Mouse (Mus musculus): Measurements from ENCODE around the gene Olfr70.

The Olfr70 gene

DNA sequence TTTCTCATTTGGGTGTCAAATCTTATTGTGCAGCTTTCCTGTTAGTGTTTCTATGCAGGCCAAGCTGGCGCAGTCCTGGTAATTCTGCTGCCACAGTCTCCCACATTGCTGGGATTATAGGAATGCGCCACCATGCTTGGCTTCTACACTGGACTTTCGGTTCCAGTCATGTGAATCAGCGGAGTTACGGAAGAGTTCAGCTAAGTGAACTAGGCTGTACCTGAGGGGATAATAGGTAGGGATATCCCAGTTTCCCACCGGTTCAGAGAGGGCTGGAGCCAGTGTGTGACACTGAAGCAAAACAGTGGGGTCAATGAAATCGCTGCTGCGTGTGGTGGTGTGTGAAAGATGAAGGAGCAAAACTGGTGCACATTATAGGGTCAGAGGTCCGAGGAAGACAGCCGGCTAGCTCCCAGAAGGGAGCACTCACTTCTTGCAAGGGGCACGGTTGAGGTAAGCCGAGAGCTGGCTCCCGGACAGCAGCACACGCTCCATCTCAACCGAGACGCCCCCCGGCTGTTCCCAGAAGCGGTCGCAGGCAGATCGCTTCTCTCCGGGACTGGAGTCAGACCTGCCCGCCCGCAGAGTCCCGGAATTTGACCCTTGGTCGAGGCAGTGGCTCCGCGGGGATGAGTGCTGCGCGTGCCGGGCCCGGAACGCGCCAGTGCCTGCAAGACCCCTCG is 44.8 kb downstream of the Olfr70 start:
- no peak for DNase-seq (ENCODE audit: low spot score)

DNA sequence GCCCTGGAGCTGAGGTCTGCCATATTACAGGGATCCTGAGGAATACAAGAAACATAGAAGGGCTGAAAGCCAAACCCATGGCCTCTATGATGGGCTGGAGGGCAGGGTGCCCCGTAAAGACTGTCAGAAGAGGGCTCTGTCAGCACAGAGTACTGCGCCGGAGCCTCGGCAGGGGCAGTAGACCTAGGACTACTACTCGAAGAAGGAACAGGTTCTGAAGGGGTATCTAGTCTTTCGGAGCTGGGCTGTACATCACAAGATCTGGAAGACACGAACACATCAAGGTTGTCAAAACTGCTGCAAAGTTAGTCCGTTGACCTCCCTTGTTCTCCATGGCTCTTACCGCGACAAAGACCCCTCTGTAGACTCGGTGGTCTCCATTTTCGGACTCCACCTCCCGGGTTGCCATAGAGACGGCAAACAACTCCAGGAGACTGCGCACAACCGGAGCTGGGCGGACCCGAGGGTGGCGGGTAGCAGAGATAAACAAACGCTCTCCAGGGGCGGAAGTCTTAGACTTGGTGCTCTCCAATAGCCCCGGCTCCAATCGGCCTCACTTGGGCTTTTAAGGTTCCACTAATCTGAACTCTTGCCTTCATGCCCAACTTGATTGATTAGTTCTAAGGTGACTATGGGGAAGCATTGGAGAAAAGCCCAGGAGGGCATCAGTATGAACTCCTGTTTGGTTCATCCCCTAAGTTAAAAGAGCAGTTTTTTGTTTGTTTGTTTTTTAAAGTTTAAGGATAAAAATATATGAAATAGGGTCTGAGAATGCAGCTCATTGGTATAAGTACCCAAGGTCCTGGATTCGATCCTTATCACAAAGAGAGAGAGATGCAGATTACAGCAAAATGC is 47.2 kb downstream of the Olfr70 start, which contains the start of gene Spag8:
Gene Spag8, minus strand, starts transcription at position 434 of the 855 bp plus-strand sequence.
- no peak for DNase-seq (ENCODE audit: low spot score)

DNA sequence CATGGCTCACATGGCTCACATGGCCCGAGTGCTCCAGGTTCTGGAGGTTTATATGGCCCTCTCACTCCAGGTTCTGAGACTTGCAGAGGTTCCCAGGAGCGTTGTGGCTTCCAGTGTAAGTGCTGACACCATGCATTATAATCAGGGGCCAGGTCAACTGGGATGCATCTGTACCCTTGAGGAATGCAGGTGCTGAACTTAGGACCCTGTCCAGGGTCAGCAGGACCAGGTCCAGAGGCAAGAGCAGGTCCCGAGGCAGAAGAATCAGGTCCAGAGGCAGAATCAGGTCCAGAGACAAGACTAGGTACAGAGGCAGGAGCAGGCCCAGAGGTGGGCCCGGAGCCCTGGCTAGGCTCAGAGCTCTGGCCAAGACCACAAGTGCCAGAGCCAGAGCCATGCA is 47.9 kb downstream of the Olfr70 start:
- DNase-seq (ENCODE audit: low spot score), result no peak

DNA sequence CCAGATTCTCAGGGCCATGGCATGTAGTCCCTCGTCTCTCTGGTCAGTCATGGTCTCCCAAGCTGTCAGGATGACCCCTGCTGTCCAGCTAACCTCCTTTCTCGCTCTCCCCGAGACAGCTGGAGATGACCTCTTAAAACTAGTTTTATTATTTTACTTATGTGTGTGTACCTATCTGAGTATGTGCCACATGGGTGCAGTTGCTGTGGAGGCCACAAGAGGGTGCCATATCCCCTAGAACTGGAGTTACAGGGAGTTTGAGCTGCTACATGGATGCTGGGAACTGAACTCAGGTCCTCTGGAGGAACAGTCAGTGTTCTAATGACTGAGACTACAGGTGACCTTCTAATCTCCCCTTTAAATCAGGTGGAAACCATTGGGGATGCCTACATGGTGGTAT is 50.8 kb downstream of the Olfr70 start:
- no peak for DNase-seq (ENCODE audit: low spot score)

Measured in urinary bladder, postnatal 25 days (tissue).